Mouse (Mus musculus): ENCODE results near the gene C7. TPM values are rescaled to one million over a fixed set of nuclear protein-coding genes. Genes with fewer than 3 reads are reported as not detected.

Gene C7
- polyA plus RNA-seq (2012; rRNA removed), result 0.83 and 1.3 TPM in 2 replicates

DNA sequence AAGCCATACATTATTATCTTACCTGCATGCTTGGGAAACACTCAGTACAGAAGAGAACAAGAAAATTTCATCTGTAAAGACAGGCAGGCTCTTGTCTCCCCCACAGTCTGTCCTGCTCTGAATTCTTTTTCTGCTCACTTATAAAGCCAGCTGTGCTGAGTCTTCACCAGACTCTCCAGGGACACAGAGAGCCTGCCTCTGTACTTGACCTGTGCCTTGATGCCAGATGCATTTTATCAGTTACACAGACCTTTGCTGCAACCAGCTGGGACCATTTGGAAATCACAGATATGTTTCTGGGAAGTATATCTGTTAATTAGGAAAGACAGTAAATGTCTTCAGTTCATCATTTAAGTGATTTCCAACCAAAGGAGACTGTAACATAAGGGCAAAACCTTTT is at the start of gene C7:
C7 (minus strand) TSS at position 106 of the 400 bp plus-strand sequence.

DNA sequence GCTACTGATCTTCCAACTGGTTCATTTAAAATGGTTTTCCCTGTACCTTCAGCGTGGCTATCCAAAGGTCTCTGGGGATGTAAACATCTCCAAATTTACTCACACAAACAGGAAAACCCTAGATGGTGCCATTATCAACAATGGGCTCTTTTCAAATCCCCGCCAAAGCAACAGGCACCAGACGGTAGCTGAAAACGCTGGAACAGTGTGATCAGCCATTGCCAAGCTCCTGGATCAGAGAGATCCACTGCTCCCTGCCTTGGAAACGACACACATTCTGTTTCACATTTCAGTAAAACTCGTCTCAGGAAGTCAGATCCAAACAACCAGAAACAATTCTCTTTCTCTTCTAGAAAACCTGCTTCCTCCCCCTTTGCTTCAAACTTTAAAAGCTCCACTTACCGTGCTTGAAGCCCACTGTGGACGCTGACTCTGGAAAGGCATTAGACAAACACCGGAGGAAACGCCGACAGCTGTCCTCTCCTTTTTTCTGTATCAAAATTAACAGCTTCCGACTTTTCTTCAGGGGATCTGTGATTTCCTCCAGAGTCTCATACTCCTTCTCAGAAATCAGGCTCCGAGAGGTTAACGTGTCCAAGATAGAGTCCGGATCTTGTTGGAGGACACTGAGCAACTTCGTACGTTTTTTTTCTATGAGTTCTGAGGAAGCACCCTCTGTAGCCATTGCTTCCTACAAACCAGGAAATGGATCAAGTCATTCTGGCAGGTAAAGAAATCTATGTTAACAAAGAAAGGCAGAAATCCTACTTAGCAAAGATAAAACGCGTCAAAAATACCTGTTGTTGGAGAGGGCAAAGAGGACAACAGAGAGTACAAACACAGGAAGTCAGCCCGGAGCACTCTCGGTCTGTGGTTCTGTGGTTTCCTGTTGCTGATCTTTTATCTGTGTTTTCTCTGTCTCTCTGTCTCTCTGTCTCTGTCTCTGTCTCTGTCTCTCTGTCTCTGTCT is 44.4 kb upstream of the C7 start, which contains the start of gene Card6:
Card6 (minus strand) TSS at position 854 of the 969 bp plus-strand sequence.

Other genes starting within 250 kb of the C7 start
- gene Mroh2b, start 165.0 kb downstream of the C7 start, polyA plus RNA-seq (2012; rRNA removed), result not detected in 2 replicates
- 1.8 and 3.3 TPM in 2 replicates for gene Card6, start 44.8 kb upstream of the C7 start, polyA plus RNA-seq (2012; rRNA removed)
- 1,100 and 1,204 TPM in 2 replicates for gene Rpl37, start 52.9 kb upstream of the C7 start, polyA plus RNA-seq (2012; rRNA removed)
- gene Prkaa1, start 80.1 kb upstream of the C7 start, polyA plus RNA-seq (2012; rRNA removed), result 2.3 and 3.6 TPM in 2 replicates
- gene Ttc33, start 121.8 kb upstream of the C7 start, polyA plus RNA-seq (2012; rRNA removed), result 1.2 and 2.2 TPM in 2 replicates
- 26.4 and 40.1 TPM in 2 replicates for gene Ptger4, start 180.4 kb upstream of the C7 start, polyA plus RNA-seq (2012; rRNA removed)